Mouse (Mus musculus): ENCODE measurements around the gene Ifnl3.
A peak's percentile ranks its signal among the peaks of the same experiment; 100 is the strongest.

Ifnl3 gene

GRCm38 (mm10) chr7:28540526-28540925 is 17.9 kb downstream of the Ifnl3 start, which contains the start of gene Sycn:
TSS of gene Sycn (plus strand) at chr7:28540885.
- Histone ChIP-seq H3K4me3 (replicated peaks; ENCODE audit: low read length) (no peak within 1 kb of the TSS), H3K9me3 (ENCODE audit: low read length) (peaks cover 3% of the 10 kb centered on the region; the same call in 1 of the 2 replicates), H3K4me1 (replicated peaks; ENCODE audit: low read depth, low read length) (peaks cover 31% of the 10 kb centered on the region), H3K36me3 (ENCODE audit: insufficient read depth, low read length) (no peaks in the 10 kb centered on the region), H3K27me3 (ENCODE audit: insufficient read depth, low read length) (peaks cover 24% of the 10 kb centered on the region)
- no peak for TF ChIP-seq NANOG (IDR thresholded peaks at IDR 0.05; ENCODE audit: borderline replicate concordance, low read length)

GRCm38 (mm10) chr7:28544051-28544601 is 21.5 kb downstream of the Ifnl3 start:
- no peaks in the 10 kb centered on the region for H3K36me3 ChIP-seq (ENCODE audit: insufficient read depth, low read length)
- peak overlapping the region; percentile 60 for H3K4me3 ChIP-seq (replicated peaks; ENCODE audit: low read length)
- H3K4me1 ChIP-seq (replicated peaks; ENCODE audit: low read depth, low read length), result peaks cover 60% of the 10 kb centered on the region
- peaks cover 45% of the 10 kb centered on the region for H3K27me3 ChIP-seq (ENCODE audit: insufficient read depth, low read length)
- TF ChIP-seq POU5F1 (IDR thresholded peaks at IDR 0.05; ENCODE audit: borderline replicate concordance, low read length) (no peak), NANOG (IDR thresholded peaks at IDR 0.05; ENCODE audit: borderline replicate concordance, low read length) (no peak), CTCF (conservative IDR thresholded peaks at IDR 0.05; ENCODE audit: low read length) (no peak)
- no peaks in the 10 kb centered on the region; the same call in 1 of the 2 replicates for H3K9me3 ChIP-seq (ENCODE audit: low read length)

DNA sequence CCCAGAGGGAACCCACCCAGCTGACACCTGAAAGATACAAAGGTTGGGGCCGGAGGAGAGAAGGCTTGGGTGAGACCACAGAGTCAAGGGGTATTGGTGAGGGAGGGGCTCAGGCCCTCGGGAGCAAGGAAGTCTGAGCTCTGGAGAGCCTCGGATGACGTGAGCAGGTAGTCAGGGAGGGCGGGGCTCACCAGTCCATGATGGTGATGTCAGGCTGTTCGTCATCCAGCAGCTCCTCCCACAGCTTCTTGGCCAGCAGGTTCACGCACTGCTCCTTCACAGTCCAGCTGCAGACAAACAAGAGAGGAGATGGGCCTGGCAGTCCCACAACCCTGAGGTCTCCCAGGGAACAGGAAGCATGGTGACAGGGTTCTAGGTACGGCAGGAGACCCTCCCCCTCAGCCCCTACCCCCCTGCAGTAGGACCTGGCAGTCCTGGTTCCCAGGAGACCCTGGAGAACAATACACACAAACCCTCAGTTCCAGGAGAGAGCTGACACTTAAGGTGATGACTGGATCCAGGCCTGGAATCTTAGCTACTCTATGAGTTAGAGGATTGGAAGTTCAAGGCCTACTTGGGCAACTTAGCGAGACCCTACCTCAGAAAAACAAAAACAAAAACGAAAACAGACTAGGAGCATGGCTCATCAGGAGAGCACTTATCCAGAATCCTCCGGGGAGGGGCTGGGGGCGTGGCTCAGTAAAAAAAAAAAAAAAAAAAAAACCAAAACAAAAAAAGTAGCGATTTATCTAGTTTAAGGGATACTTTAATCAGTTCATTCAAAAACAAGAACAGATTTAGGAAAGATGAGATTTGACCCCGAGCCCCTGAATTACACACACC is 22.6 kb downstream of the Ifnl3 start:
- Histone ChIP-seq H3K9me3 (ENCODE audit: low read length) (peaks cover 6% of the 10 kb centered on the region), H3K4me3 (replicated peaks; ENCODE audit: low read length) (no peak overlapping the region; the same call in 1 of the 2 replicates), H3K4me1 (replicated peaks; ENCODE audit: low read depth, low read length) (peaks cover 65% of the 10 kb centered on the region), H3K27me3 (ENCODE audit: insufficient read depth, low read length) (peaks cover 45% of the 10 kb centered on the region), H3K36me3 (ENCODE audit: insufficient read depth, low read length) (no peaks in the 10 kb centered on the region)
- no peak for TF ChIP-seq NANOG (IDR thresholded peaks at IDR 0.05; ENCODE audit: borderline replicate concordance, low read length)
- TF ChIP-seq CTCF (conservative IDR thresholded peaks at IDR 0.05; ENCODE audit: low read length), result no peak
- no peak for TF ChIP-seq POU5F1 (IDR thresholded peaks at IDR 0.05; ENCODE audit: borderline replicate concordance, low read length)

DNA sequence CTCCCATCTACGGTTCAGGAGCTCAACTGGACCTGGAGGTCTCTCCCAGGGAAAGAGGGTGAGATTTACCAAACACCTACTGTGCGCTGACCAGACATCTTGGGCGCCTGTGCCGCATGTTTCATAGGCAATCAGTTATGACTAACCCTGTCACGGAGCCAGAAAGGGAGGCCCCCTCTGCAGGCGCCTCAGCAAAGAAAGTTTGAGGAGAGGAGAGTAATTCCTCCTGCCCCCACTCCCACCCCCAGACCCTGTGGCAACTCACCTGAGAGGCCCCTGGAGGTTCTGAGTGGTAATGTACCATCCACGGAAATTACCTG is 23.2 kb downstream of the Ifnl3 start:
- Histone ChIP-seq H3K9me3 (ENCODE audit: low read length) (peaks cover 6% of the 10 kb centered on the region), H3K27me3 (ENCODE audit: insufficient read depth, low read length) (peaks cover 45% of the 10 kb centered on the region), H3K4me3 (replicated peaks; ENCODE audit: low read length) (peak overlapping the region; percentile 73; the same call in 1 of the 2 replicates), H3K4me1 (replicated peaks; ENCODE audit: low read depth, low read length) (peaks cover 61% of the 10 kb centered on the region), H3K36me3 (ENCODE audit: insufficient read depth, low read length) (no peaks in the 10 kb centered on the region)
- TF ChIP-seq NANOG (IDR thresholded peaks at IDR 0.05; ENCODE audit: borderline replicate concordance, low read length) (no peak), POU5F1 (IDR thresholded peaks at IDR 0.05; ENCODE audit: borderline replicate concordance, low read length) (no peak), CTCF (conservative IDR thresholded peaks at IDR 0.05; ENCODE audit: low read length) (0 out of 2 replicates have a peak, but pooled peaks have one; percentile 15)

DNA sequence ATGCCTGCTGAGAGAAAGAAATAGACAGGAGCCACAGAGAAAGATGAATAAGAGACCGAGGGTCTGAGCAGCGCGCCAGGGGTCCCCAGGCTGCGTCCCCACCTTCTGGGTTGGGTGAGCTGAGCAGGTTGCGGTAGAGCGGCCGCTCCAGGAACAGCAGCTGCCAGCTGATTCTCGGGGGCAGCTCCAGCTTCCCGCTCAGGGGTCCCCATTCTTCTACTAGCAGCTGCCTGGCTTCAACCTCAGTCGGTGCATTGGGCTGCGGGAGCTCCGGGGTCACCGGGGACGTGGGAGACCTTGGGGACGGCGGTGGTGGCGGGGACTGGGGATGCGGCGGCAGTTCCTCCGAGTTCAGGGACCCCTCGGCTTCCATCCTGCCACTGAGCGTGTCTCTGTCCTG is 24.0 kb downstream of the Ifnl3 start:
- Histone ChIP-seq H3K4me3 (replicated peaks; ENCODE audit: low read length) (peak overlapping the region; percentile 73), H3K9me3 (ENCODE audit: low read length) (peaks cover 6% of the 10 kb centered on the region), H3K27me3 (ENCODE audit: insufficient read depth, low read length) (peaks cover 45% of the 10 kb centered on the region), H3K36me3 (ENCODE audit: insufficient read depth, low read length) (no peaks in the 10 kb centered on the region), H3K4me1 (replicated peaks; ENCODE audit: low read depth, low read length) (peaks cover 59% of the 10 kb centered on the region)
- TF ChIP-seq POU5F1 (IDR thresholded peaks at IDR 0.05; ENCODE audit: borderline replicate concordance, low read length), result no peak
- TF ChIP-seq CTCF (conservative IDR thresholded peaks at IDR 0.05; ENCODE audit: low read length), result no peak
- TF ChIP-seq NANOG (IDR thresholded peaks at IDR 0.05; ENCODE audit: borderline replicate concordance, low read length), result no peak

DNA sequence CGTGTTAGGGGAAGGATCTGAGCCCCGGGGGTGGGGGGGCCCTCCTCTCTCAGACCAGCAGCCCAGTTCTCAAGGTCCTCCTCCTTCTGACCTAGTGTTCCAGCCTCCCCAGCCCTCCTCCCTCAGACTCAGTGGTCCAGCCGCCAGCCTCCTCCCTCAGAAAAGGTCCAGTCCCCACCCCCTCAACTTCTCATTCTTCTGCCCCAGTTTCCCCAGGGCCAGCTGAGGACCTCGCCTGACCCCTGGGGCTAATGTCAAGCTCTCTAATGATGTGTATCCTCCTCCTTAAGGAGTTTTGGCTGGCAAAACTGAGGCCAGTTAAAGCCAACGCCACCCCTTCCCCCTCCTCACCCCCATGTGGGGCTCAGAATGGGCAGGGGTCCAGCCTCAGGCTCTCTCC is 24.5 kb downstream of the Ifnl3 start, which contains the start of gene Nccrp1:
Gene Nccrp1 (minus strand): TSS at position 101 of the 400 bp plus-strand sequence.
- peak within 1 kb of the TSS; percentile 73 for H3K4me3 ChIP-seq (replicated peaks; ENCODE audit: low read length)
- peaks cover 59% of the 10 kb centered on the region for H3K4me1 ChIP-seq (replicated peaks; ENCODE audit: low read depth, low read length)
- peaks cover 7% of the 10 kb centered on the region for H3K9me3 ChIP-seq (ENCODE audit: low read length)
- H3K36me3 ChIP-seq (ENCODE audit: insufficient read depth, low read length), result no peaks in the 10 kb centered on the region
- no peak for TF ChIP-seq NANOG (IDR thresholded peaks at IDR 0.05; ENCODE audit: borderline replicate concordance, low read length)
- TF ChIP-seq CTCF (conservative IDR thresholded peaks at IDR 0.05; ENCODE audit: low read length), result no peak
- no peak for TF ChIP-seq POU5F1 (IDR thresholded peaks at IDR 0.05; ENCODE audit: borderline replicate concordance, low read length)
- peaks cover 45% of the 10 kb centered on the region for H3K27me3 ChIP-seq (ENCODE audit: insufficient read depth, low read length)

GRCm38 (mm10) chr7:28547628-28548027 is 25.0 kb downstream of the Ifnl3 start:
- TF ChIP-seq POU5F1 (IDR thresholded peaks at IDR 0.05; ENCODE audit: borderline replicate concordance, low read length) (no peak), NANOG (IDR thresholded peaks at IDR 0.05; ENCODE audit: borderline replicate concordance, low read length) (no peak), CTCF (conservative IDR thresholded peaks at IDR 0.05; ENCODE audit: low read length) (no peak)
- Histone ChIP-seq H3K4me3 (replicated peaks; ENCODE audit: low read length) (0 out of 2 replicates have a peak overlapping the region, but pooled peaks have one; percentile 73), H3K27me3 (ENCODE audit: insufficient read depth, low read length) (peaks cover 45% of the 10 kb centered on the region), H3K9me3 (ENCODE audit: low read length) (peaks cover 11% of the 10 kb centered on the region), H3K36me3 (ENCODE audit: insufficient read depth, low read length) (no peaks in the 10 kb centered on the region), H3K4me1 (replicated peaks; ENCODE audit: low read depth, low read length) (peaks cover 59% of the 10 kb centered on the region)

- peaks cover 27% of the 10 kb centered on the region for H3K9me3 ChIP-seq (ENCODE audit: low read length)
- H3K36me3 ChIP-seq (ENCODE audit: insufficient read depth, low read length), result peaks cover 7% of the 10 kb centered on the region
- no peak for TF ChIP-seq CTCF (conservative IDR thresholded peaks at IDR 0.05; ENCODE audit: low read length)
- no peak for TF ChIP-seq POU5F1 (IDR thresholded peaks at IDR 0.05; ENCODE audit: borderline replicate concordance, low read length)
- no peak for TF ChIP-seq NANOG (IDR thresholded peaks at IDR 0.05; ENCODE audit: borderline replicate concordance, low read length)
Measured at GRCm38 (mm10) chr7:28553076-28553475, 30.4 kb downstream of the Ifnl3 start.

More at GRCm38 (mm10) chr7:28553076-28553475, 30.4 kb downstream of the Ifnl3 start:
- Histone ChIP-seq H3K4me1 (replicated peaks; ENCODE audit: low read depth, low read length) (peaks cover 51% of the 10 kb centered on the region), H3K4me3 (replicated peaks; ENCODE audit: low read length) (no peak overlapping the region), H3K27me3 (ENCODE audit: insufficient read depth, low read length) (no peaks in the 10 kb centered on the region)

Measured in E14TG2a.4 (cell line).